Mouse (Mus musculus): Measurements from ENCODE around the gene Tanc1.

GRCm38 (mm10) chr2:59828103-59828655 is 216.3 kb downstream of the Tanc1 start:
- no peak for TF ChIP-seq FLI1 (IDR thresholded peaks at IDR 0.05; ENCODE audit: low read length)
- TF ChIP-seq GATA1 (IDR thresholded peaks at IDR 0.05; ENCODE audit: borderline replicate concordance, low read length) = no peak
